Mouse (Mus musculus): ENCODE results near the gene Olfr1418. TPM values are rescaled to one million over a fixed set of nuclear protein-coding genes. Genes with fewer than 3 reads are reported as not detected.

Gene Olfr1418
- polyA plus RNA-seq, 1 experiment from 2014 or later = not detected

DNA sequence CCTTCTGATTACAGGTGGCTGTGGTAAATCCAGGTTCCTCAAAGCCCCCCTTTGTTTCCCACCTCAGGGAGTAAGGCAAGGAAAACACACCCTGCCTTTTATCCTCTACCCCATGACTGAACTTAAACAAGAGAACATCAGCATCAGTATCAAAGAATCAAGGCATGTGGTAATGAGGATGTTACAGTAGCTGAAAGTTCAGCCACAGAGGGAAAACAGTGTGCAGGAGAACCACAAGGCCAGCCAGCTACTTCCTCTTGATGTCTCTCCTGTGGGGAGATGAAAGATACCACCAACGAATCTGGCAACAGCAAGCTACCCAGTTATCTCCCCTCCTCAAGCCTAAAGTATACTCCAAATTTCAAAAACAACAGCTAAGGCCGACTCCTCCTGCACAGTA is 53.6 kb downstream of the Olfr1418 start:
- H3K4me1 ChIP-seq = peaks cover 19% of the 10 kb centered on the region
- no peaks in the 10 kb centered on the region for H3K36me3 ChIP-seq (replicated peaks)
- H3K27me3 ChIP-seq (ENCODE audit: poor library complexity, severe bottlenecking) = no peaks in the 10 kb centered on the region
- WGBS = 75% methylated on average over 2 of the region's 2 CpGs
- no peak overlapping the region for H3K27ac ChIP-seq
- H3K4me3 ChIP-seq = no peak overlapping the region
- no peak for DNase-seq (ENCODE audit: extremely low spot score, low spot score)
- no peaks in the 10 kb centered on the region for H3K9me3 ChIP-seq

DNA sequence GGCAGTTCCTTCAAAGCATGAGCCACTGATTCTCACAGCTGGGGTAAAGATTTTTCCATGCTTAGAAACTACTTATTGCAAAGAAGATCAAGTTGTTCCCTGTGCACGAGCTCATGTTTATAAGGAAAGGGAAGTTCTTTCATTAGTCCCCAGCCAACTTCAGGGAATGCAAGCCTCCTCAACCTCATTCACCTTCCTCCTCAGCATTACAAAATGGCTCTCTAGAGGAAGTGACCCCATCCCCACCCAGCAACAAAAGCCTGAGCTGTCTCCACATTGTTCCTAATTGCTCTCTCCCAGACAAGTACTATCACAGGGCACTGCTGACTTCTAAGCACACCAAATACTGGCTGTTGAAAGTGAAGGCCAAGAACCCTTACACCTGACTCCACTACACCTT is 56.4 kb downstream of the Olfr1418 start:
- WGBS = 81% methylated on average over 1 of the region's 1 CpGs
- Histone ChIP-seq H3K27me3 (ENCODE audit: poor library complexity, severe bottlenecking) (no peaks in the 10 kb centered on the region), H3K36me3 (replicated peaks) (no peaks in the 10 kb centered on the region)

More for the DNA sequence above, 56.4 kb downstream of the Olfr1418 start:
- Histone ChIP-seq H3K9me3 (no peaks in the 10 kb centered on the region), H3K27ac (no peak overlapping the region), H3K4me1 (peaks cover 4% of the 10 kb centered on the region; the same call in 1 of the 2 replicates), H3K4me3 (no peak overlapping the region)
- no peak for DNase-seq (ENCODE audit: extremely low spot score, low spot score)

Other genes starting within 250 kb of the Olfr1418 start
- 0.17 TPM in 1 of 2 replicates, not detected in the other for gene Ms4a2, start 237.3 kb downstream of the Olfr1418 start, polyA plus RNA-seq (2016; fragmentation: Nextera tagmentation; extraction: Ambion mirVana)
- not detected in 2 replicates for gene Ms4a3, start 220.2 kb downstream of the Olfr1418 start, polyA plus RNA-seq (2016; fragmentation: Nextera tagmentation; extraction: Ambion mirVana)
- not detected in 2 replicates for gene Oosp2, start 200.5 kb downstream of the Olfr1418 start, polyA plus RNA-seq (2016; fragmentation: Nextera tagmentation; extraction: Ambion mirVana)
- not detected in 2 replicates for gene Oosp1, start 169.9 kb downstream of the Olfr1418 start, polyA plus RNA-seq (2016; fragmentation: Nextera tagmentation; extraction: Ambion mirVana)
- not detected in 2 replicates for gene Oosp3, start 164.0 kb downstream of the Olfr1418 start, polyA plus RNA-seq (2016; fragmentation: Nextera tagmentation; extraction: Ambion mirVana)
- gene Gif, start 113.5 kb downstream of the Olfr1418 start, polyA plus RNA-seq (2016; fragmentation: Nextera tagmentation; extraction: Ambion mirVana) = not detected in 2 replicates
- gene Mrpl16, start 90.7 kb downstream of the Olfr1418 start, polyA plus RNA-seq (2016; fragmentation: Nextera tagmentation; extraction: Ambion mirVana) = 65.1 and 66.1 TPM in 2 replicates
- 10.7 and 12.4 TPM in 2 replicates for gene Stx3, start 41.7 kb downstream of the Olfr1418 start, polyA plus RNA-seq (2016; fragmentation: Nextera tagmentation; extraction: Ambion mirVana)
- gene Olfr1417, start 21.8 kb downstream of the Olfr1418 start, polyA plus RNA-seq (2016; fragmentation: Nextera tagmentation; extraction: Ambion mirVana) = 0.06 TPM in 1 of 2 replicates, not detected in the other
- not detected in 2 replicates for gene Olfr1419, start 14.0 kb upstream of the Olfr1418 start, polyA plus RNA-seq (2016; fragmentation: Nextera tagmentation; extraction: Ambion mirVana)
- gene Olfr1420, start 25.5 kb upstream of the Olfr1418 start, polyA plus RNA-seq (2016; fragmentation: Nextera tagmentation; extraction: Ambion mirVana) = not detected in 2 replicates
- gene Patl1, start 51.3 kb upstream of the Olfr1418 start, polyA plus RNA-seq (2016; fragmentation: Nextera tagmentation; extraction: Ambion mirVana) = 22.6 and 24.5 TPM in 2 replicates
- 3.2 and 3.3 TPM in 2 replicates for gene Osbp, start 104.9 kb upstream of the Olfr1418 start, polyA plus RNA-seq (2016; fragmentation: Nextera tagmentation; extraction: Ambion mirVana)
- gene Olfr1423, start 180.3 kb upstream of the Olfr1418 start, polyA plus RNA-seq (2016; fragmentation: Nextera tagmentation; extraction: Ambion mirVana) = 0.04 TPM in 2 replicates
- gene Olfr1424, start 201.6 kb upstream of the Olfr1418 start, polyA plus RNA-seq (2016; fragmentation: Nextera tagmentation; extraction: Ambion mirVana) = not detected in 2 replicates
- not detected in 2 replicates for gene Olfr1425, start 216.7 kb upstream of the Olfr1418 start, polyA plus RNA-seq (2016; fragmentation: Nextera tagmentation; extraction: Ambion mirVana)
- not detected in 2 replicates for gene Olfr1426, start 230.9 kb upstream of the Olfr1418 start, polyA plus RNA-seq (2016; fragmentation: Nextera tagmentation; extraction: Ambion mirVana)
- gene Olfr1427, start 242.3 kb upstream of the Olfr1418 start, polyA plus RNA-seq (2016; fragmentation: Nextera tagmentation; extraction: Ambion mirVana) = not detected in 2 replicates

Data from forebrain, embryonic 10.5 days (tissue).